ENCODE assay signal across 8 mouse cellular contexts in genomic region chrX:160170150-160170549, GRCm38 (mm10). TPM values are rescaled to one million over a fixed set of nuclear protein-coding genes. Genes with fewer than 3 reads are reported as not detected.
DNase-seq lines count a peak whose midpoint lies in the region; ATAC-seq and TF ChIP-seq lines count a peak whose summit lies in the region.

No protein-coding gene starts in this region.

- peak; percentile 76 for ATAC-seq in CD4-positive, CD25-positive, alpha-beta regulatory T cell, adult 4 months

- peak; percentile 78 for TF ChIP-seq CTCF in layer of hippocampus, adult 2 months (conservative IDR thresholded peaks at IDR 0.05)

- peak; percentile 38 for DNase-seq in heart, adult 8-10 months (ENCODE audit: low spot score)
- no peak for DNase-seq in heart, adult 11 months
- peak; percentile 47 for DNase-seq in c-Kit-positive CD71-negative TER-119-negative erythroid progenitor cells, embryonic 14.5 days (ENCODE audit: low read depth)
- DNase-seq in forelimb bud, embryonic 11.5 days (ENCODE audit: low read depth, low spot score), result peak; percentile 48
- peak; percentile 46 to 64 for DNase-seq in layer of hippocampus, adult 2 months (ENCODE audit: low spot score in 2 of 2)
- DNase-seq in lung, postnatal 25 days (ENCODE audit: low spot score), result peak; percentile 57
- DNase-seq in spleen, postnatal 36 days (ENCODE audit: low spot score in 2 of 2), result peak; percentile 10 to 35

- no peak overlapping the region for H3K4me3 ChIP-seq in layer of hippocampus, adult 2 months

- H3K27ac ChIP-seq in layer of hippocampus, adult 2 months, result no peak overlapping the region

RNA-seq across cellular contexts. Expression of gene Pdha1, which starts 31.9 kb away (rescaled TPM):
- total RNA-seq in heart, adult 8-10 months (2022), result 1,000 to 10,000 TPM; 1,099 to 1,158 (median 1,154) TPM
- 100 to 1,000 TPM; 170 to 198 TPM for polyA plus RNA-seq in CD4-positive, CD25-positive, alpha-beta regulatory T cell, adult 4 months (2017; shearing (Covaris generic))
- 100 to 1,000 TPM; 220 to 221 TPM for total RNA-seq in layer of hippocampus, adult 2 months (2021)

Comparison
In these comparisons a context has a peak if more than half of its experiments do, and no peak if none do; other contexts are left out.
1. RNA of gene Pdha1, which starts 31.9 kb away (total RNA-seq): 1,099 to 1,158 TPM in heart, adult 8-10 months; 220 to 221 TPM in layer of hippocampus, adult 2 months; every median in the first group is over 4 times any median in the second.